Mouse (Mus musculus): ENCODE data around the gene Slc4a8. TPM values are rescaled to one million over a fixed set of nuclear protein-coding genes. Genes with fewer than 3 reads are reported as not detected.

Slc4a8 gene
- total RNA-seq, 2 experiments from 2014 or later, result 0.09 to 1.3 TPM

- no peak for ATAC-seq (replicated peaks; ENCODE audit: low FRiP score, poor library complexity, severe bottlenecking)
Observed at GRCm38 (mm10) chr15:100871107-100872011, 109.8 kb downstream of the Slc4a8 start.

- no peak for ATAC-seq (replicated peaks; ENCODE audit: low FRiP score, poor library complexity, severe bottlenecking)
Observed at GRCm38 (mm10) chr15:100873155-100873554, 111.6 kb downstream of the Slc4a8 start.

Other genes starting within 250 kb of the Slc4a8 start
- gene Tfcp2, start 209.7 kb upstream of the Slc4a8 start, total RNA-seq (2015; ENCODE audit: low replicate concordance), result 2.1 and 4.8 TPM in 2 replicates
- 7.8 and 13.7 TPM in 2 replicates for gene Tfcp2, start 209.7 kb upstream of the Slc4a8 start, total RNA-seq (2017; ENCODE audit: low replicate concordance)
- 1.2 and 1.9 TPM in 2 replicates for gene Pou6f1, start 161.8 kb upstream of the Slc4a8 start, total RNA-seq (2015; ENCODE audit: low replicate concordance)
- gene Pou6f1, start 161.8 kb upstream of the Slc4a8 start, total RNA-seq (2017; ENCODE audit: low replicate concordance), result 0.28 TPM in 1 of 2 replicates, not detected in the other
- 183 and 206 TPM in 2 replicates for gene Dazap2, start 146.4 kb upstream of the Slc4a8 start, total RNA-seq (2015; ENCODE audit: low replicate concordance)
- 81.3 and 93.7 TPM in 2 replicates for gene Dazap2, start 146.4 kb upstream of the Slc4a8 start, total RNA-seq (2017; ENCODE audit: low replicate concordance)
- gene Smagp, start 124.8 kb upstream of the Slc4a8 start, total RNA-seq (2015; ENCODE audit: low replicate concordance), result 3.8 and 4.8 TPM in 2 replicates
- gene Smagp, start 124.8 kb upstream of the Slc4a8 start, total RNA-seq (2017; ENCODE audit: low replicate concordance), result 0.84 and 1.0 TPM in 2 replicates
- 30.4 and 56.8 TPM in 2 replicates for gene Bin2, start 92.2 kb upstream of the Slc4a8 start, total RNA-seq (2015; ENCODE audit: low replicate concordance)
- 32.1 and 37.9 TPM in 2 replicates for gene Bin2, start 92.2 kb upstream of the Slc4a8 start, total RNA-seq (2017; ENCODE audit: low replicate concordance)
- 31.3 and 37.1 TPM in 2 replicates for gene Cela1, start 73.8 kb upstream of the Slc4a8 start, total RNA-seq (2015; ENCODE audit: low replicate concordance)
- 12.3 and 20.9 TPM in 2 replicates for gene Cela1, start 73.8 kb upstream of the Slc4a8 start, total RNA-seq (2017; ENCODE audit: low replicate concordance)
- 3.6 and 4.0 TPM in 2 replicates for gene Galnt6, start 32.4 kb upstream of the Slc4a8 start, total RNA-seq (2015; ENCODE audit: low replicate concordance)
- 4.5 and 4.9 TPM in 2 replicates for gene Galnt6, start 32.4 kb upstream of the Slc4a8 start, total RNA-seq (2017; ENCODE audit: low replicate concordance)
- gene Scn8a, start 108.1 kb downstream of the Slc4a8 start, total RNA-seq (2015; ENCODE audit: low replicate concordance), result not detected in 2 replicates
- gene Scn8a, start 108.1 kb downstream of the Slc4a8 start, total RNA-seq (2017; ENCODE audit: low replicate concordance), result not detected in 2 replicates